Mouse (Mus musculus): ENCODE results near the gene Tob1.

The Tob1 gene

GRCm38 (mm10) chr11:94211124-94211603 is at the start of gene Tob1:
Tob1 (plus strand) TSS chr11:94211454.
- peak; percentile 98 for DNase-seq (ENCODE audit: low spot score)

- DNase-seq (ENCODE audit: low spot score): no peak
Observed at GRCm38 (mm10) chr11:94161867-94162581, 49.2 kb upstream of the Tob1 start.

DNA sequence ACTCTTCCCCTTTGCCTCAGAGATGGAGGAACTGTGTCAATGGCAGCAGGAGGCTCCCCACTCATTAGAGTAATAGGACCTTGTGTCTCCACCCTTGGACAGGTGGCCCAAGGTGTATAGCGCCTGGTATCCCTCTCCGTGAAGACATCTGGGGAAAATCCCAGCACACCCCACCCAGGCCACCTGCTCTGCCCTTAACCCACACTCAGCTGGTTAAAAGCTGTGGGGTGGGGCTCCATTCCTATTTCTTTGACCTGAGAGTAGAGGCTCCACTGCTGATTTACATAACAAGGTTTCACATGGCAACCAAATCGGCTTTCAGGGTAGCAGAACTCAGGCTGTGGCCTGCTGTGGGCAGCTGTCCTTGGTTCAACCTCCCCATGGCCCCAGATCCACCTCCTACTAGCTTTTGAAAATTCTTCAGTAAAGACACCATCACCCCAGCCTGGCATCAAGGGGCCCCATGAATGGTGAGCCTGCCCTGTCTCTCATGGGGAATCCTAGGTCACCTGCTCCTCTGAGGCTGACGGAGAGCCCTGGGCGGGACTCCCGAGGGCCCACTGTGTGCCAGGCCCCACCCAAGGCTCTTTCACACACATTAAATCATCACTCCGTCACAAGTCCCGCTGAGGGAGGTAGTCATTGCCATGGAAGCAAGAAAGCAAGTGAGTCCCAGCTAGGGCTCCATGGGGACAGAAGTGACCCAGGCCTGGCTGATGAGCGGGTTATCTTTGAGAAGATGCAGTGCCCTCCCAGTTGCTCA is 48.1 kb upstream of the Tob1 start:
- no peak for DNase-seq (ENCODE audit: low spot score)

DNA sequence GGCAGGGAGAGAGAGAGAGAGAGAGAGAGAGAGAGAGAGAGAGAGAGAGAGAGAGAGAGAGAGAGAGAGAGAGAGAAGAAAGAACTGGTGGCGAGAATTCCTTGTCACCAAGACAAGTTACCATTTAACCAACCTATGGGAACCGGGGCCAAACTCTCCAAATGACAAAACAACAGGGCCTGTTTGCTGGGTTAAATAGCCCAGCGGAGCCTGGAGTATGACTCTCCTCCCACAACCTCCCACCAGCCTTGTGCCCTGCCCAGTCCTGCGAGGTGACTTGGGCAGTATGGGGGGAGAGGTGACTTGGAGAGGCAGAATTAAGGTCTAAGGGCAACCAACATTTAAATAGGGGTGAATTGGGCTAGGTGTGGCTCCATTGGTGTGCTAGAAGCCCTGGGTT is 45.5 kb upstream of the Tob1 start:
- DNase-seq (ENCODE audit: low spot score): no peak

DNA sequence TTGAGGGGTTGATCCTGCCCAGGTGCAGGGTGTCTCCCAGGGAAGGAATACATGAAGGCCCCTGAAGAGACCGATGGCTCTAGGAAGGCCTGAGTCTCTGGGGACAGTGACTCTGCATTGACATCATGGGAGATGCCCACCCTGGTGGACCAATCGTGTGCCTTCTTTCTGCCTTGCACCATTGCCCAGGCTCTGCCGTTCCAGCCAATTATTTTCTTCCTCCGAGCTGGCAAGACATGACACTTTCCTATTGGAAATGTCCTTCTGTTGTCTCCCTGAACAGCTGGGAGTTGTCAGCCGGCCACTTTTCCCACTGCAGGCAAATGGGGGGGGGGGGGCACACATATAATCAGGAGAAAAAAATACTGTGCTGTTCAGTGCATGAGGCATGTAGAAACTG is 43.0 kb upstream of the Tob1 start:
- no peak for DNase-seq (ENCODE audit: low spot score)

- DNase-seq (ENCODE audit: low spot score): no peak
Observed at GRCm38 (mm10) chr11:94169596-94169995, 41.7 kb upstream of the Tob1 start.

DNA sequence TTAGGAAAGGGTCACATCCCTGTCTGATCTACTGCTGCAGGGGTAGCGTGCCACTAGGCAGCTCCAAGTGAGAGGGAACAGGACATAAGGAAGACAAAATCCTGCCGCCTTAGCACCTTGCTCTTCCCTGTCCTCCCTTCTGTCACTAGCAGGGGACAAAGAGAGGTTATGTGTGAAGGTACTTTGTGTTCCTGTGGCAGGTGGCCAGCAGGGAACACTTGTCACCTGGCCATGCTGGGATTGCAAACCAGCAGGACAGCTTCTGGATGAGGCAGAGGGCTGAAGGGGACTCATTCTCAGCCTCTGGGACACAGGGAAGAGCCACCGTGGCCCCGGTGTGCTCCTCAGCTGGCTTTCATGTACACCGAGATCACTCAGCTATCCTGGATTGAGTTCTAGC is 39.6 kb upstream of the Tob1 start:
- DNase-seq (ENCODE audit: low spot score): no peak

GRCm38 (mm10) chr11:94172186-94172585 is 39.1 kb upstream of the Tob1 start:
- no peak for DNase-seq (ENCODE audit: low spot score)

GRCm38 (mm10) chr11:94173726-94174146 is 37.5 kb upstream of the Tob1 start:
- DNase-seq (ENCODE audit: low spot score): no peak

DNA sequence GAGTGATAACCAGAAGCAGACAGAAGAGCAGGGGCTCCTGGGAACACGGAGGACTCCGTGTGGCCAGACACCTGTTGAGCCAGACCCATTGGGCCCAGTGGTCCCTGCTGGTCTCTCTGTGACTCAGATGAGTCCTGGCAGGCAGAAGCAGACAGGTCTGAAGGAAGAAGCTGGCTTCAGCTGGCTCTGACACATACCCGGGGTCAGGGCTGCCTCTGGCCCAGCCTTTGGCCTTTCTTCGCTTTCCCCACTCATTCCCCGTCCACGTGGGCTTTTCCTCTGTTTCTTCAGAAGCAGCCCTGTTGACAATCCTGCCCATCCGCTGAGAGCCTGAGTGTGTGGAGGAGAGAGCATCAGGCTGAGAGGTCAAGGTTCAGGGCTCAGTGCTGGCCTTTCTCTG is 36.0 kb upstream of the Tob1 start:
- no peak for DNase-seq (ENCODE audit: low spot score)

DNA sequence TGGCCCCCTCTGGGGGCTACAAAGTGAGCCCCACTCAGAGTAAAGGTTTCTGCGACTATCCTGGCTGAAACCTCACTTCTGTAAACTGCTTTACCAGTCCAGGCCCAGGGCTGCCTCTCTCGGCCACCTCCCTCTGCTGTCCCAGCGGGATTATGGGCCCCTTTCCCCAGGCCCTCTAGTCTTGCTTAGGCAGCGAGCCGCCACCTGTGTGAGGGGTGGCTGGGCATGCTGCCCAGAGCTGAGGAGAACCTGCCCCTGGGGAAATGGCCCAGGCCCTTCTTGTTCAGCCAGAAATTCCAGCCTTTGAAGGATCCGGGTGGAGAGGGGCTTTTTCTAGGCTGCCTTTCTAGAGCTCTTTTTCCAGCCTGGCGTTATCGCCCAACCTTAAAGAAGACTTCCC is 35.6 kb upstream of the Tob1 start:
- no peak for DNase-seq (ENCODE audit: low spot score)

- DNase-seq (ENCODE audit: low spot score): no peak
Observed at GRCm38 (mm10) chr11:94177841-94178585, 33.2 kb upstream of the Tob1 start.

GRCm38 (mm10) chr11:94179768-94180167 is 31.5 kb upstream of the Tob1 start:
- no peak for DNase-seq (ENCODE audit: low spot score)

DNA sequence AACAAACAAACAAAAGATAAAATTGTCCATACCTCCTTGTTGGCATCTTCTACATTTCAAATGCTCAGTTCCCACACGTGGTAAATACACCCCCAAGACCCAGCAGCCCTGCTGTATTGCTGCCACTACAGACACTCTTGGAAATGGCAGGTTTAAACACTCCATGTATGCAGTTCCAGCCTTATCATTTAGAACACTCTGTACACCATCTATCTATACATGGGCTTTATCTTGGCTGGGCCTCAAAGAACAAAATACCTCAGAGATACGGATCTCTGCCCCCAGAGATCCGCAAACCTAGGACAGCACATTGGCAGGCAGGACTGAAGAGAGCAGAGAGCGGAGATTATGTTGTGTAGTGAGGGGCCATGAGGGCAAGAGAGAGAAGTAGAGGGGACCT is 31.1 kb upstream of the Tob1 start:
- DNase-seq (ENCODE audit: low spot score): no peak

DNA sequence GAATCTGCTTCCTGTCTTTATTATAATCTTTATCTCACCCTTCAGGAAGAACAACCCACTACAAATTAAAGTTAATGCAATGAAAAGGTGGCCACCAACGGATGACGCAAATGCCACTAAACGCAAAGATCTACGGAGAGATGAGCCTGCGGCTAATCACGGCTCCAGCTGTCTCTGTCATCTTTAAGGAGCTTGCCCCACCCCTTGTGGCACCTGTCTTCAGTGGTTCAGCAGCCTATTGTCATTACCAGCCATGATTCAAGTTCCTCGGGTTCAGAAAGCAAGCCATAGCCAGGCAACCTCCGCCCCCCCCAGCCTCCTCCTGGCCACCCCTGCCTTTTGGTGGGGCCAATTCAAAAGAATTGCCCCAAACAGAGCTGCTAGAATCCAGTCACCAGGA is 29.6 kb upstream of the Tob1 start:
- DNase-seq (ENCODE audit: low spot score): no peak

DNA sequence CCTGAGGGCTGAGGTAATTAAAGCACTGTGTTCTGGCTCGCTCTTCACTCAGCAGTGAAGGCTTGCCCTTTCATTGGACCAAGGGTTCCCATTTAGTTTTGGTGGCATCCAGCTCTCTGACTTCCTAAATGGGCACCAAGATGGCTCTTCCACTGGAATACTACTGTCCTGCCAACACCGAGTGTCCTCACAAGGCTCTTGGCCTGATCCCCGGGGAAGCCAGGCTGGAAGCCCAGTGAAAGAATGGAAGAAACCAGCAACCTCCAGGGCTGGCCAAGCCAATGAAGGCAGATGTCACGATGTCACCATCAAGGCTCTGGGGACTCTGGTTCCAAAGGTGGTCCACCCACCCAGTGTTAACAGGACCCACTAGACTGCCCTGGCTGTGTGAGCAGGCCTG is 28.5 kb upstream of the Tob1 start:
- no peak for DNase-seq (ENCODE audit: low spot score)

DNA sequence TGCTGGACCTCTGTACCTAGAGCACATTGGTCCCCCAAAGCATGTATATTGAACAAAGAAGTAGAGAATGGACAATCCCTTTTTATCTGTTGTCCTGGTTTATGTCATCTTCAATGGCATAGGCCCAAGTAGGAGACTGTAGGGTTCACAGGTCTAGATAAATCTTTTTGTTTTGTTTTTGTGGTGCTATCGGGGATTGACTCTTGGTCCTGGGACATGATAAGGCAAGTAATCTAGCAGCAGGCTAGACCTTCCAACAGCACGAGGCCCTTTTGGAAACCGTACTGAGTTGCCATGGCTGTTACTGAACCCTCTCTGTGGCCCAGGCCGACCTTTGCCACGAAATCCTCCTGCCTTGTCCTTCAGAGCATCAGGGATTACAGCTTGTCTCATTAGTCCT is 28.1 kb upstream of the Tob1 start:
- DNase-seq (ENCODE audit: low spot score): no peak

- DNase-seq (ENCODE audit: low spot score): no peak
Observed at GRCm38 (mm10) chr11:94183671-94184070, 27.6 kb upstream of the Tob1 start.

GRCm38 (mm10) chr11:94189579-94189978 is 21.7 kb upstream of the Tob1 start:
- DNase-seq (ENCODE audit: low spot score): no peak

- DNase-seq (ENCODE audit: low spot score): no peak
Observed at GRCm38 (mm10) chr11:94190665-94191064, 20.6 kb upstream of the Tob1 start.

DNA sequence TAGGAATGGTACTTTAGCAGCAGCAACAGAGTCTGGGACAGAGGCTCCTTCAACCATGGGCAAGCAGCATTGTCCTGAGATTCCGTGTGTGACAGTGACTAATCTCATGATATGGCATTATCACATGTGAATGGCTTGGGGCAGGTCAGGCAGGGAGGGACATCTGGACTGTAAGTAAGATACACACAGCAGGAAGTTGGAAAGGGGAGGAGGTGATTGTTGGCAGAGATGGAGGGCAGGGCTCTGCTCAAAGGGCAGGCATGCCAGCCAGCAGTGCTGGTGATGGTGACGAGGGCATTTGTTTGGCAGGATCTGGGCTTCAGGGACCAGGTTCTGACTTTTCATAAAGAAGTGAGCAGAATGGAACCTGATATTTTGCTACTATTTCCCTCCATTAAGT is 18.1 kb upstream of the Tob1 start:
- no peak for DNase-seq (ENCODE audit: low spot score)

GRCm38 (mm10) chr11:94196311-94196710 is 14.9 kb upstream of the Tob1 start:
- DNase-seq (ENCODE audit: low spot score): no peak
